Mouse (Mus musculus): ENCODE data around the gene Gm17334.
"Not testable (repeated sequence)": the region's sequence is repeated elsewhere in the genome, so short reads cannot be mapped to it uniquely, and the experiment has no call there.

Gene Gm17334

GRCm38 (mm10) chr11:53771001-53771744 lies 1.8 kb downstream of the Gm17334 start:
- DNase-seq (ENCODE audit: low spot score in 2 of 2), result no peak

- DNase-seq (ENCODE audit: low spot score in 2 of 2), result peak in 1 of 2 experiments; percentile 28
Measured at GRCm38 (mm10) chr11:53770125-53770791, 2.7 kb downstream of the Gm17334 start.

DNA sequence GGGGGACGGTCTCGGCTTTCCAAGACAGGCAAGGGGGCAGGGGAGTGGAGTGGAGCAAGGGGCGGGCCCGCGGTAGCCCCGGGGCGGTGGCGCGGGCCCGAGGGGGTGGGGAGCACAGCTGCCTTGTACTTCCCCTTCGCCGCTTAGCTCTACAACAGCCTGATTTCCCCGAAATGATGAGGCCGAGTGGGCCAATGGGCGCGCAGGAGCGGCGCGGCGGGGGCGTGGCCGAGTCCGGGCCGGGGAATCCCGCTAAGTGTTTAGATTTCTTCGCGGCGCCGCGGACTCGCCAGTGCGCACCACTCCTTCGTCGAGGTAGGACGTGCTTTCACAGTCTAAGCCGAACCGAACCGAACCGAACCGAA lies 3.2 kb downstream of the Gm17334 start, which contains the start of gene Irf1:
Gene Irf1, plus strand, starts transcription at position 255 of the 365 bp plus-strand sequence.
- DNase-seq (ENCODE audit: low spot score in 2 of 2), result peak; percentile 67 to 73

GRCm38 (mm10) chr11:53769185-53769576 lies 3.8 kb downstream of the Gm17334 start:
- DNase-seq (ENCODE audit: low spot score in 2 of 2), result no peak

- DNase-seq (ENCODE audit: low spot score in 2 of 2), result no peak
Measured at GRCm38 (mm10) chr11:53768422-53769184, 4.4 kb downstream of the Gm17334 start.

- DNase-seq (ENCODE audit: low spot score in 2 of 2), result no peak
Measured at GRCm38 (mm10) chr11:53764581-53764980, 8.4 kb downstream of the Gm17334 start.

DNA sequence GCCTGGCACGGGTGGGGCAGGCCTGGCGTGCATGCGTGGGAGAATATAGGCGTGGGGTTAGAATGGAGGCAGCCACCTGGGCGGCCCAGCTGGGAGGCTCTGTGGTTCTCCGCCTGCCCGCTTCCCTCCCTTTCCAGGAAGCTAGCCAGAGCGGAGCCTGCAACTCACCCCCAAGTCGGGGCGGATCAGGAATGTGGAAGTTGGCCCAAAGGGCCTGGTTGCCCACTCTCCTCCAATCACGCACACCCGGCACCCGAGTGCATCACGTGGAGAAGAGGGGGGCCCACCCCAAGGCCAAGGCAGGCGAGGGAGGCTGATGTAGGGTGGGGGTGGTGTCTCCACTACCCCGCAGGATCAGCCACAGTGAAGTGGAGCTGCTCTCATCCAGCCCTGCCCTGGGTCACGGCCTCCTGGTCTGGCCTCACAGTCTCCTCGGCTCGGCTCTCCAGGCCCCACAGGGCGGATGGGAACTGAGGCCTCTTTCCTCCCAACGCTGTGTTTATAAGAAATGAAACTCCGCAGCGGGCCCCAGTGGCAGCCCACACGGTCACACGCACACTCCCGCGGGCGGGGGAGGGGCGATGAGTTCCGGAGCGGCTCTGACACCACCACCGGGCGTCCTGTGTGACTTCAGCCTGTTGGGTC lies 9.4 kb downstream of the Gm17334 start:
- DNase-seq (ENCODE audit: low spot score in 2 of 2), result peak; percentile 59 to 60

DNA sequence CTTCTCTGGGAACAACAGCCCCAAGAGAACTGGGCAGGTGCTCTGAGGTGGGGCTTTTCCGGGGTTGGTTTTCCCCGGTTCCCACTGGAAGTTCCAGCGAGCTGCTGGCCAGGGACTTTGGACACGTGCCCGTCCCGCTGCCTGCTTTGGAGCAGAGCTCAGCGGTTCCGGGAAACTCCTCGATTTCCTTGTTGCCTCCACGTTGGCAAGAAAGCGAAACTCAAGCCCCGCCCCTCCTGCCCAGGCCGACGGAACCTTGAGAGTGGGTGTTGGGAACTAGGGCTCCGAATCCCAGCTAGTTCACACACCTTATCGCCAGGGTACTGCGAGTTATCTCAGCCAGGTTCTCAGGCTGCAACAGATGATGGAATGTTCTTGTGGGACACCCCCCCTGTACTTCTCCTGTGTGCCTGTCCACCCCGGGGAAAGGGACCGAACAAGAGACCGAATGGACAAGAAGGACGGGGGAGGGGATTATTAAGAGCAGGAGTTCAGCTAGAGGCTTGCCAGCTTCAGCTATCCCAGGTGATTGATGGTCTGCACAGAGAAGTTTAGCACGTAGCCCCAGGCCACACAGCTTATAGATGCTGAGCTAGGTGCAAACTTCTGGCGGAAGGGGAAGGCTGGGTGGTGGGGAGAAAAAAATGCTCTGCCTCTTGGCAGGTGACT lies 10.0 kb downstream of the Gm17334 start:
- DNase-seq (ENCODE audit: low spot score in 2 of 2), result no peak

GRCm38 (mm10) chr11:53762426-53762825 lies 10.6 kb downstream of the Gm17334 start:
- no peak for DNase-seq (ENCODE audit: low spot score in 2 of 2)

- DNase-seq (ENCODE audit: low spot score in 2 of 2), result no peak
Measured at GRCm38 (mm10) chr11:53761822-53762221, 11.2 kb downstream of the Gm17334 start.

DNA sequence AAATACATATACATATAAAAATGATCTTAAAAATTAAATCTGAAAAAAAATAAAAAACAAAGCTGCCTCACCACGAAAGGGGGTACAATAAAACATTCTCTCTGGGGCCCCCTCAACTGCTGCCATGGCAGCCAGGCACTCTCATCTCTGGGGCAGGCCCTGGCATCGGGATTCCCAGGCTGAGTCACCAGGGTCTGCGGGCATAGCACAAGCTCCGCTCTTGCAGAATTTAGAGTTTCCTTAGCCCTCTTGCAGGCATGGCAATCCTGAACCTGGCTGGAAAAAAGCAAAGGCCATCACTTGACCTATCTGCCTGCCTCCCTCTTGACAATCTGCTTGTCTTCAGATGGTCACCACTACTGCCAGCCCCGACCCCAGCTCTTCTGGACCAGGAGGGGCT lies 11.7 kb downstream of the Gm17334 start:
- no peak for DNase-seq (ENCODE audit: low spot score in 2 of 2)

DNA sequence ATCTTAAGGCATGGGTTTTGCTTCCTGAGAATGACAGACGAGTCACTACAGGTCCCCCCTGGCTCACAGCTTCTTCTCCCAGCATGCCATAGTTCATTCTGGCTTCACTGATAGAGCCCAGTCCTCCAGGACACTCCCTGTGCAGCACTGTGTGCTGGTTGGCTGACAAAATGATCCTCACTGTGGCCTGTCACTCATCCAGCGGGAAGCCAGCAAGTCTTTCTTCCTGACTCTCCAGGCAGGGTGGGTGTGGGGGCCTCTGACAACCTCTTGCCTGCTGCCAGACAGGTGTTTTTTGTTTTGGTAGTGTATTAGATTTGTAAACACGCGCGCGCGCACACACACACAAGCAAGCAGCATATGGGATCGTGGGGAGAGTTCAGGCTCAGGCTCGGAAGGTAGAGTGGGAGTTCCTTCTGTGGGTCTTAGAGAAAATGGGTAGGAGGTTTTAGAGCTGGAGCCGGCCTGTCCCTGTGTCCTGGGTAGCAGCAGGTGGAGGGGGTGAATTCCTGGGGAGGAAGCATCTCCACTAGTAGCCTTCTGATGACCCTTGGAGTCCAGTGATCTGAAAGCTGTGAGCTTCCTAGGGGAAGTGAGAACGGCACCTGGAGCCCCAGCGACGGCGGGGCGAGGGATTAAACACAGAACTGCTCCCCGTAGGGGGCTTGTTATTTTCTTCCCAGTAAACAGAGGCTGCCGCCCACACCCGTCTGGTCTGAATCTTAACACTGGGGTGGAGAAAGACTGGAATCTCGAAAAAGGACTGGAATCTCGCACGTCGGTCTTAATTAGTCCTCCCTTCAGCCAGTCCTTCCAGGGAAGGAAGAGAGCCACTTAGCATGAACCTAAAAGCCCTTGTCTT lies 13.2 kb downstream of the Gm17334 start:
- DNase-seq (ENCODE audit: low spot score in 2 of 2), result no peak

- DNase-seq (ENCODE audit: low spot score in 2 of 2), result no peak
Measured at GRCm38 (mm10) chr11:53758791-53759351, 14.1 kb downstream of the Gm17334 start.

- DNase-seq (ENCODE audit: low spot score in 2 of 2), result not testable (repeated sequence)
Measured at GRCm38 (mm10) chr11:53758033-53758432, 15.0 kb downstream of the Gm17334 start.

DNA sequence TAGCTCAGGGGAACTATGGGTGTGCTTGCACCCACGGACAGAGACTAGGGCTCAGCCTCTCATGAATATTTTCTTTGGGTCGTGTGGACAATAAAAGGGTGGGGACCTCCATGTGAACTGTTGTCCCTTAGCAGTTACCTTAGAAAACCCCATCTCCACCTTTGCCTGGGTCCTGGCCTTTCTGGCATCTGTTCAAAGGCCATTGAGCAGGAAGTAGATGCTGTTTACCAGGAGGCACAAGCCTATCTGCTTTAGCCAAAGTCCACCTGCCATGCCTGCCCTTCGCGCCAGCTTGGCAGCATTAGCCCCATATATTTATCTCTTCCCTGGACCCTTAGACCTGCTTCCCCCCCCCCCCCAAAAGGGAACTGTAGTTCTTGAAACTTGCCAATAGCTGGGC lies 15.4 kb downstream of the Gm17334 start:
- no peak for DNase-seq (ENCODE audit: low spot score in 2 of 2)

DNA sequence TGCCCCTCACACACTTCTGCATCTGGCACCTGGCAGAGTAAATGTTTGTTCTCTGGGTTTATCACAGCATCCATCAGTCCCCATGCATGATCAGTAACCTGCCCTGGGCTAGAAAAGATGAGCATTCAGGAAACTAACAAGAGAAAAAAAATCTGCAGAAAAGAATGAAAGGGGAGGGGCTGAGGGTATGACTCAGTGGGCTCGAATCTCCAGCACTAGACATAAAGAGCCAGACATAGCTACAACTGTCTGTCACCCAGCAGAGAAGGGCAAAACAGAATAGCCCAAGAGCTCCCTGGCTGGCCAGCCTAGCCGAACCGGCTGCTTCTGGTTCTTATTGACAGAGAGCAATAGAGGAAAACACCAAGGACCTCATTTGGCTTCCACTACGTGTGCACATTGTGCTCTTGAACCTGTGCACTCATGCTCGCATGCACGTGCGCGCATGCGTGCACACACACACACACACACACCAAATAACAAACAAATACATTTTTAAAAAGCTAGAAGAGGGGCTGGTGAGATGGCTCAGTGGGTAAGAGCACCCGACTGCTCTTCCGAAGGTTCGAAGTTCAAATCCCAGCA lies 17.9 kb downstream of the Gm17334 start:
- DNase-seq (ENCODE audit: low spot score in 2 of 2), result no peak

- no peak for DNase-seq (ENCODE audit: low spot score in 2 of 2)
Measured at GRCm38 (mm10) chr11:53749716-53750352, 23.2 kb downstream of the Gm17334 start.

DNA sequence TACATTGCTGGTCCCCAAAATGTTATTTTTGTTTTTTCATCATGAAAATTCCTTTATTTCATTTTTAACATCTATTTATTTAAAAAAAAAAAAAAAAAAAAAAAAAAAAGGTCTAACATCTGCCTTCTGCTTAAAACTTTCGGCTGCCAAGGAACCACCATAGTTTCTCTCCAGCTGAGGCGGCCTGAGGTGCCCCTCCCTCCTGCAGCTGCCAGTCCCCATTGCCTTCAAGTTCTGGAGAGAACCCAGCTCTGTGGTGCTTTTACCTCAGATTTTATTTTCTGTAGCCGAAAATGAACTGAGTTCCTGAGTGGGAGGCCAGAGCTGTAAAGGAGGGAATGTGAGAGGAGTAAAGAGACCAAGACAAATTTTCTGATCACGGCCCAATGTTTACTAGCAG lies 23.7 kb downstream of the Gm17334 start:
- no peak for DNase-seq (ENCODE audit: low spot score in 2 of 2)

GRCm38 (mm10) chr11:53748614-53749013 lies 24.4 kb downstream of the Gm17334 start:
- no peak for DNase-seq (ENCODE audit: low spot score in 2 of 2)
